Mouse (Mus musculus) cortical plate, adult 2 months (tissue): ENCODE data around the gene Nfib. TPM values are rescaled to one million over a fixed set of nuclear protein-coding genes. Genes with fewer than 3 reads are reported as not detected.

Experiments
- H3K27ac ChIP-seq: fragments of 200-500 bp; 2 replicates; pipeline ENCODE4 v1.5.1; 2012; ENCODE audit warnings: low read length, control low read depth, inconsistent platforms; ENCODE audit not compliant: insufficient read depth
- H3K4me1 ChIP-seq: fragments of 200-500 bp; 2 replicates; pipeline ENCODE4 v1.6.1; 2011; ENCODE audit warnings: low read length; ENCODE audit not compliant: control insufficient read depth, insufficient read depth
- H3K4me3 ChIP-seq: fragments of 200-500 bp; 2 replicates; pipeline ENCODE4 v1.5.1; 2011; ENCODE audit warnings: mild to moderate bottlenecking, low read length, control low read depth; ENCODE audit not compliant: insufficient read depth
- CTCF ChIP-seq: fragments of 200-500 bp; IDR thresholded peaks from 2 replicates; pipeline ENCODE4 v1.5.1; 2011; ENCODE audit warnings: mild to moderate bottlenecking, control low read depth, low read length; ENCODE audit not compliant: insufficient read depth; ENCODE audit errors: extremely low read depth
- POLR2A ChIP-seq: fragments of 200-500 bp; IDR thresholded peaks from 2 replicates; pipeline ENCODE4 v1.6.1; 2011; ENCODE audit warnings: mild to moderate bottlenecking, low read length, control low read depth; ENCODE audit not compliant: insufficient read depth; ENCODE audit errors: extremely low read depth
- polyA plus RNA-seq: library from polyadenylated mRNA; depleted of rRNA; stranded (reverse); fragments of >200 nt; gene quantifications from 2 replicates; pipeline ENCODE4 v1.2.3, GENCODE M21; 2012

Gene Nfib
- polyA plus RNA-seq, 1 experiment, result 31.8 TPM

- no peak overlapping the region for H3K4me3 ChIP-seq
Observed at GRCm38 (mm10) chr4:82509771-82510170, 195.8 kb downstream of the Nfib start.

GRCm38 (mm10) chr4:82509166-82509767 is 196.3 kb downstream of the Nfib start:
- TF ChIP-seq CTCF (no peak), POLR2A (no peak)
- no peaks in the 10 kb centered on the region for H3K4me1 ChIP-seq
- no peak overlapping the region for H3K4me3 ChIP-seq
- H3K27ac ChIP-seq, result no peak overlapping the region

More at GRCm38 (mm10) chr4:82509771-82510170, 195.8 kb downstream of the Nfib start:
- Histone ChIP-seq H3K27ac (peak overlapping the region; percentile 52; the same call in 1 of the 2 replicates), H3K4me1 (no peaks in the 10 kb centered on the region)
- TF ChIP-seq POLR2A, result no peak
- no peak for TF ChIP-seq CTCF

GRCm38 (mm10) chr4:82508281-82508687 is 197.3 kb downstream of the Nfib start:
- TF ChIP-seq CTCF, result no peak
- TF ChIP-seq POLR2A, result no peak
- H3K27ac ChIP-seq, result peak overlapping the region; percentile 27
- peak overlapping the region; percentile 66 for H3K4me3 ChIP-seq
- no peaks in the 10 kb centered on the region for H3K4me1 ChIP-seq

GRCm38 (mm10) chr4:82507541-82508280 is 197.8 kb downstream of the Nfib start:
- Histone ChIP-seq H3K4me3 (peak overlapping the region; percentile 66), H3K27ac (peak overlapping the region; percentile 28), H3K4me1 (no peaks in the 10 kb centered on the region)
- no peak for TF ChIP-seq CTCF
- TF ChIP-seq POLR2A, result 0 out of 2 replicates have a peak, but pooled peaks have one; percentile 22

GRCm38 (mm10) chr4:82506731-82507331 is 198.7 kb downstream of the Nfib start:
- no peak for TF ChIP-seq POLR2A
- no peaks in the 10 kb centered on the region for H3K4me1 ChIP-seq
- peak overlapping the region; percentile 66 for H3K4me3 ChIP-seq
- no peak overlapping the region for H3K27ac ChIP-seq

- TF ChIP-seq POLR2A (no peak), CTCF (no peak)
- Histone ChIP-seq H3K4me3 (peak overlapping the region; percentile 66), H3K27ac (peak overlapping the region; percentile 90), H3K4me1 (no peaks in the 10 kb centered on the region)
Observed at GRCm38 (mm10) chr4:82506081-82506730, 199.3 kb downstream of the Nfib start.

GRCm38 (mm10) chr4:82505121-82506031 is 200.2 kb downstream of the Nfib start:
- Histone ChIP-seq H3K4me1 (no peaks in the 10 kb centered on the region), H3K27ac (peak overlapping the region; percentile 99), H3K4me3 (peak overlapping the region; percentile 66)
- peak; percentile 51; the same call in 1 of the 2 replicates for TF ChIP-seq POLR2A
- TF ChIP-seq CTCF, result no peak

GRCm38 (mm10) chr4:82504284-82505120 is 201.0 kb downstream of the Nfib start:
- TF ChIP-seq POLR2A, result no peak
- no peak for TF ChIP-seq CTCF
- Histone ChIP-seq H3K27ac (peak overlapping the region; percentile 91), H3K4me3 (peak overlapping the region; percentile 66), H3K4me1 (peaks cover 4% of the 10 kb centered on the region)
